Mouse (Mus musculus) kidney, embryonic 14.5 days (tissue): ENCODE data around the gene Cdc34b. TPM values are rescaled to one million over a fixed set of nuclear protein-coding genes. Genes with fewer than 3 reads are reported as not detected.
"Not testable (repeated sequence)": the region's sequence is repeated elsewhere in the genome, so short reads cannot be mapped to it uniquely, and the experiment has no call there.

Experiments
- ATAC-seq: fragments of 200-750 bp; cut with Nextera tagmentation; 2 replicates; pipeline ENCODE4 v1.8.0; 2017; ENCODE audit warnings: moderate number of reproducible peaks, mild to moderate bottlenecking, moderate TSS enrichment, moderate library complexity; ENCODE audit not compliant: low FRiP score, low TSS enrichment
- H3K27ac ChIP-seq: fragments of 300-500 bp; sonication (generic); 2 replicates; pipeline ENCODE4 v1.5.1; 2014; ENCODE audit warnings: low read depth, mild to moderate bottlenecking, low read length, moderate library complexity, mixed read lengths
- H3K27me3 ChIP-seq: fragments of 300-500 bp; sonication (generic); 2 replicates; pipeline ENCODE4 v1.6.1; 2014; ENCODE audit warnings: mild to moderate bottlenecking, low read length; ENCODE audit not compliant: control insufficient read depth, insufficient read depth
- H3K36me3 ChIP-seq: fragments of 300-500 bp; sonication (generic); 2 replicates; pipeline ENCODE4 v1.6.1; 2014; ENCODE audit warnings: low read length, mixed read lengths; ENCODE audit not compliant: control insufficient read depth, insufficient read depth
- H3K4me1 ChIP-seq: fragments of 300-500 bp; sonication (generic); 2 replicates; pipeline ENCODE4 v1.6.1; 2014; ENCODE audit warnings: low read length, mixed read lengths; ENCODE audit not compliant: control insufficient read depth, insufficient read depth
- H3K4me2 ChIP-seq: fragments of 300-500 bp; sonication (generic); replicated peaks from 2 replicates; pipeline ENCODE4 v1.6.1; 2014; ENCODE audit warnings: low read depth, mild to moderate bottlenecking, low read length
- H3K4me3 ChIP-seq: fragments of 300-500 bp; sonication (generic); 2 replicates; pipeline ENCODE4 v1.5.1; 2014; ENCODE audit warnings: mild to moderate bottlenecking, low read length
- H3K9ac ChIP-seq: fragments of 300-500 bp; sonication (generic); 2 replicates; pipeline ENCODE4 v1.6.1; 2014; ENCODE audit warnings: low read depth, mild to moderate bottlenecking, low read length, moderate library complexity
- H3K9me3 ChIP-seq: fragments of 300-500 bp; sonication (generic); 2 replicates; pipeline ENCODE4 v1.6.1; 2016; ENCODE audit warnings: low read length; ENCODE audit not compliant: control insufficient read depth
- WGBS: fragments of 180-500 bp; shearing (Covaris S2); extraction: QIAGEN DNeasy Blood & Tissue Kit; methylation state at CpG from one replicate; pipeline ENCODE4 v1.1.7; 2014; 5-methylcytosine and 5-hydroxymethylcytosine counted together
- polyA plus RNA-seq: library from polyadenylated mRNA; unstranded; fragments of >200 nt; fragmentation: Nextera tagmentation; extraction: Ambion mirVana; gene quantifications from 2 replicates; pipeline ENCODE4 v1.2.1, GENCODE M21; 2014

The Cdc34b gene
- polyA plus RNA-seq, result not detected in 2 replicates

GRCm38 (mm10) chr11:94741732-94742272, at the start of gene Cdc34b:
Gene Cdc34b, plus strand, starts transcription at chr11:94741782.
- no peak within 1 kb of the TSS for H3K4me2 ChIP-seq
- no peak within 1 kb of the TSS for H3K27ac ChIP-seq
- H3K4me3 ChIP-seq, result no peak within 1 kb of the TSS
- H3K9ac ChIP-seq, result no peak within 1 kb of the TSS
- H3K27me3 ChIP-seq, result no peaks in the 10 kb centered on the region
- H3K36me3 ChIP-seq, result no peaks in the 10 kb centered on the region
- WGBS, result 83% methylated on average over 29 of the region's 29 CpGs
- ATAC-seq, result 0 out of 2 replicates have a peak, but pooled peaks have one; percentile 52
- H3K4me1 ChIP-seq, result no peaks in the 10 kb centered on the region
- no peaks in the 10 kb centered on the region for H3K9me3 ChIP-seq

DNA sequence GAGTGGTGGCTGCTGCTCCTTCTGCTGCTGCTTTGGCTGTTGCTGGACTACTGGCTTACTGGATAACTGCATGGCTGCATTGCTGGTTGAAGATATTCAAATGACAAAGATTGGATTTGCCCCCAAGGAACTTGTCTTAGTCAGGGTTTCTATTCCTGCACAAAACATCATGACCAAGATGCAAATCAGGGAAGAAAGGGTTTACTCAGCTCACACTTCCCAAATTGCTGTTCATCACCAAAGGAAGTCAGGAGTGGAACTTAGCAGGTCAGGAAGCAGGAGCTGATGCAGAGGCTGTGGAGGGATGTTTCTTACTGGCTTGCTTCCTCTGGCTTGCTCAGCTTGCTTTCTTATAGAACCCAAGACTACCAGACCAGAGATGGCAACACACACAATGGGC, 49.1 kb upstream of the Cdc34b start:
- not testable (repeated sequence) for ATAC-seq

DNA sequence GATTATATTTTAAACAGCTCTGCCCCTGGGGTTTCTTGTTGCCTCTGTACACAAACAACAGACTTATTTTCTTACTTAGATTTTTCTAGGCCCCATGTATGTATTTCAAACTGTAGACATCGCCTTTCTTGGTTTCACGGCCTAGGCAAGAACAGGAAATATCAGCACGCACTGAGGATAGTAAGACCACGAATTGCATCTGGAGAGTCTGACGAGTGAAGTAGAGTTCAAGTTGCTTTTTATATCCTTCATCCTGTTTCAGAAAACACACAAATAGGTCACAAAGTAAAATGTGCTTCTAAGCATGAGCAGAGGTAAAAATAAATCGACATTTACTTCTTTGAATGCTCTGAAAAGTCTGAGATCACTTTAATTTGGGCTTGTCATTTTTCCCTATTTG, 46.1 kb upstream of the Cdc34b start:
- H3K9ac ChIP-seq, result no peak overlapping the region
- H3K4me2 ChIP-seq, result no peak overlapping the region
- H3K4me3 ChIP-seq, result no peak overlapping the region
- H3K27me3 ChIP-seq, result no peaks in the 10 kb centered on the region
- H3K27ac ChIP-seq, result no peak overlapping the region
- no peaks in the 10 kb centered on the region for H3K9me3 ChIP-seq
- no peaks in the 10 kb centered on the region for H3K36me3 ChIP-seq
- no peaks in the 10 kb centered on the region for H3K4me1 ChIP-seq
- WGBS, result 60% methylated on average over 6 of the region's 6 CpGs
- ATAC-seq, result no peak

More for the DNA sequence above, 49.1 kb upstream of the Cdc34b start:
- not testable (repeated sequence) for H3K9me3 ChIP-seq, H3K36me3 ChIP-seq, H3K4me1 ChIP-seq, H3K4me3 ChIP-seq, H3K9ac ChIP-seq, H3K27ac ChIP-seq, H3K4me2 ChIP-seq, H3K27me3 ChIP-seq

DNA sequence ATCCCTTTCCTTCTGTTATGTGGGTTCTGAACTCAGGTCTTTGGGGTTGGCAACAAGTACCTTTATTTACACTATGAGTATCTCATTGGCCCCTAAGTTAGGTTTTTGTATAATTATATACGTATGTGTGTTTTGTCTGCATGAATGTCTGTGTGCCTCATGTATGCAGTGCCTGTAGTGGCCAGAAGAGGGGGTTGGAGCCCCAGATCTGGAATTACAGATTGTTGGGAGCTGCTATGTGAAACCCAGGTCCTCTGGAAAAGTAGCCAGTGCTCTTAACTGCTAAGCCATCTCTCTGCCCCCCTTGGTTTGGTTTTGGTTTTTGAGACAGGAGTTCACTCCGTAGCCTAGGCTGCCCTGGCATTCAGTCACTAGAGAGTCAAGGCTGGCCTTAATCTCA, 44.4 kb upstream of the Cdc34b start:
- Histone ChIP-seq H3K9ac (no peak overlapping the region), H3K9me3 (no peaks in the 10 kb centered on the region), H3K4me2 (no peak overlapping the region), H3K36me3 (no peaks in the 10 kb centered on the region), H3K4me3 (no peak overlapping the region), H3K27me3 (no peaks in the 10 kb centered on the region), H3K4me1 (no peaks in the 10 kb centered on the region; the same call in 1 of the 2 replicates), H3K27ac (no peak overlapping the region)
- no peak for ATAC-seq
- 98% methylated on average over 2 of the region's 2 CpGs for WGBS

DNA sequence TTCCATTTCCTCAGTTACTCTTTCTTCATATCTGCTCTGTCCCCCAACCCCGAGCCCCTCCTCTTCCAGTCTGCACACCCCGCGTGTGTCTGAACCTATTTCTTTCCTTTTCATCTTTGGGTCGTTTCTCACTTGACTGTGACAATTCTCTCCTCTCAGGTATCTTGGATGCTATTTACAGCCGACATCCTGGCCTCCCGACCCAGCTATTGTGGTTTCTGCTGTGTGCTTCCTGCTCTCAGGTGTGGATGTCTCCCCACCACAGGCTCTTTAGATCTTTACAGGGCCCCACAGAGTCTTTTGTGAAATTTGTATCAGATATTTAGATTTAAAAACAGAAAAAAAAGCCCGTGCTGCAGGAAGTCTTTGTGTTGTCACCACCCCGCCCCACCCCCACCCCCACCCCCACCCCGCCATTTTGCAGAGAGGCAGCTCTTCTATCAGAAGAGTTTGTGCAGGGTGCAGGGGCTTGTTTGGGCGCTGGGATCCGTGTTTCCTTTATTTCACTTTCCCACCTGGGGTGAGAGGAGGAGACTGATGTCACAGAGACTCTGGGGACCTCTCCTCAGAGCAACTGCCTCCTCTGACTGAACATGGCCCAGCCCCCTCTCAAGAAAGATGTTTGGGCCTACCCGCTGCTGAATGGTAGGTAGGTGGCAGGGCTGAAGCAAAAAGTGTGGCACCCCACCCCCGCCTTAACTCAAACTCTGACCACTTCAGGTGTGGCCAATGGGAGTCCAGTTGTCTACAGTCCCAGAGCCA, 43.7 kb upstream of the Cdc34b start:
- no peak overlapping the region for H3K9ac ChIP-seq
- no peaks in the 10 kb centered on the region for H3K9me3 ChIP-seq
- no peak overlapping the region for H3K4me3 ChIP-seq
- no peaks in the 10 kb centered on the region for H3K27me3 ChIP-seq
- no peak overlapping the region for H3K27ac ChIP-seq
- H3K4me2 ChIP-seq, result no peak overlapping the region
- no peaks in the 10 kb centered on the region for H3K36me3 ChIP-seq
- 36% methylated on average over 13 of the region's 13 CpGs for WGBS
- no peak for ATAC-seq
- H3K4me1 ChIP-seq, result peaks cover 2% of the 10 kb centered on the region; the same call in 1 of the 2 replicates

DNA sequence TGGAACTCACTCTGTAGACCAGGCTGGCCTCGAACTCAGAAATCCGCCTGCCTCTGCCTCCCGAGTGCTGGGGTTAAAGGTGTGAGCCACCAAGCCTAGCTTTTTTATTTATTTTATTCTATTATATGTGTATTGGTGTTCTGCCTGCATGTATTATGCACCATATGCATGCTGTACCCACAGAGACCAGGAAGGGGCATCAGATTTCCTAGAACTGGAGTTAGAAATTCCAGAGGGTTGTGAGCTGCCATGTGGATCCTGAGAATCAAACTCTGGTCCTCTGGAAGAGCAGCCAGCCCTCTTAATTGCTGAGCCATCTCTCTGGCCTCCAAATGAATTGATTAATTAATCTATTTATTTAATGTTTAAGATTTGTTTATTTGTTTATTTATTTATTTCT, 42.2 kb upstream of the Cdc34b start:
- 98% methylated on average over 3 of the region's 3 CpGs for WGBS
- Histone ChIP-seq H3K4me1 (peaks cover 3% of the 10 kb centered on the region; the same call in 1 of the 2 replicates), H3K4me3 (no peak overlapping the region), H3K27me3 (no peaks in the 10 kb centered on the region), H3K9me3 (no peaks in the 10 kb centered on the region), H3K36me3 (no peaks in the 10 kb centered on the region), H3K9ac (no peak overlapping the region), H3K27ac (no peak overlapping the region), H3K4me2 (no peak overlapping the region)
- ATAC-seq, result no peak

GRCm38 (mm10) chr11:94701401-94702215, 40.0 kb upstream of the Cdc34b start:
- Histone ChIP-seq H3K27ac (no peak overlapping the region), H3K9ac (no peak overlapping the region), H3K27me3 (no peaks in the 10 kb centered on the region), H3K36me3 (no peaks in the 10 kb centered on the region), H3K9me3 (no peaks in the 10 kb centered on the region), H3K4me3 (no peak overlapping the region), H3K4me1 (peaks cover 3% of the 10 kb centered on the region; the same call in 1 of the 2 replicates), H3K4me2 (peak overlapping the region; percentile 23; the same call in 1 of the 2 replicates)
- ATAC-seq, result peak; percentile 45; the same call in 1 of the 2 replicates
- 41% methylated on average over 27 of the region's 27 CpGs for WGBS

GRCm38 (mm10) chr11:94702216-94702610, 39.4 kb upstream of the Cdc34b start:
- Histone ChIP-seq H3K4me2 (no peak overlapping the region), H3K36me3 (no peaks in the 10 kb centered on the region), H3K9ac (no peak overlapping the region), H3K4me1 (peaks cover 3% of the 10 kb centered on the region; the same call in 1 of the 2 replicates), H3K27ac (no peak overlapping the region), H3K27me3 (no peaks in the 10 kb centered on the region), H3K9me3 (no peaks in the 10 kb centered on the region), H3K4me3 (no peak overlapping the region)
- no peak for ATAC-seq
- 52% methylated on average over 3 of the region's 3 CpGs for WGBS
